Mouse (Mus musculus) forebrain, postnatal 0 days (tissue): Measurements from ENCODE around the gene Timm13. TPM values are rescaled to one million over a fixed set of nuclear protein-coding genes. Genes with fewer than 3 reads are reported as not detected.

Experiments used
- ATAC-seq: fragments of 200-750 bp; cut with Nextera tagmentation; 2 replicates; pipeline ENCODE4 v1.8.0; 2017; ENCODE audit warnings: mild to moderate bottlenecking, moderate library complexity
- DNase-seq: peaks from one replicate; pipeline ENCODE4 v3.0.0-alpha.2; 2015
- H3K27ac ChIP-seq: fragments of 300-500 bp; sonication (generic); 2 replicates; pipeline ENCODE4 v1.5.1; 2014; ENCODE audit warnings: low read depth, mild to moderate bottlenecking, antibody characterized with exemption, low read length, moderate library complexity, mixed read lengths
- H3K27me3 ChIP-seq: fragments of 300-500 bp; sonication (generic); 2 replicates; pipeline ENCODE4 v1.6.1; 2014; ENCODE audit warnings: mild to moderate bottlenecking, low read length, mixed read lengths; ENCODE audit not compliant: insufficient read depth
- H3K36me3 ChIP-seq: fragments of 300-500 bp; sonication (generic); 2 replicates; pipeline ENCODE4 v1.6.1; 2014; ENCODE audit warnings: mild to moderate bottlenecking, moderate library complexity; ENCODE audit not compliant: insufficient read depth
- H3K4me1 ChIP-seq: fragments of 300-500 bp; sonication (generic); 2 replicates; pipeline ENCODE4 v1.6.1; 2014; ENCODE audit warnings: antibody characterized with exemption; ENCODE audit not compliant: insufficient read depth
- H3K4me2 ChIP-seq: fragments of 300-500 bp; sonication (generic); 2 replicates; pipeline ENCODE4 v1.6.1; 2014; ENCODE audit warnings: low read depth, mild to moderate bottlenecking, moderate library complexity
- H3K4me3 ChIP-seq: fragments of 300-500 bp; sonication (generic); 2 replicates; pipeline ENCODE4 v1.5.1; 2014; ENCODE audit warnings: low read depth, low read length, mixed read lengths
- H3K9ac ChIP-seq: fragments of 300-500 bp; sonication (generic); 2 replicates; pipeline ENCODE4 v1.6.1; 2014; ENCODE audit warnings: mild to moderate bottlenecking
- H3K9me3 ChIP-seq: fragments of 300-500 bp; sonication (generic); 2 replicates; pipeline ENCODE4 v1.6.1; 2016; ENCODE audit warnings: low read length
- CTCF ChIP-seq: sonication (generic); IDR thresholded peaks from 2 replicates; pipeline ENCODE4 v1.5.1; 2016; ENCODE audit warnings: antibody characterized with exemption, control low read depth, low read depth
- WGBS: fragments of 180-500 bp; shearing (Covaris S2); extraction: QIAGEN DNeasy Blood & Tissue Kit; methylation state at CpG from one replicate; pipeline ENCODE4 v1.1.7; 2014; 5-methylcytosine and 5-hydroxymethylcytosine counted together
- polyA plus RNA-seq: library from polyadenylated mRNA; unstranded; fragments of >200 nt; fragmentation: Nextera tagmentation; extraction: Ambion mirVana; gene quantifications from 2 replicates; pipeline ENCODE4 v1.2.1, GENCODE M21; 2015
- total RNA-seq: library from RNA; depleted of rRNA; stranded (reverse); fragments of >200 nt; gene quantifications from 2 replicates; pipeline ENCODE4 v1.2.3, GENCODE M21; 2014

Gene Timm13
- total and polyA plus RNA-seq, 2 experiments from 2014 or later: 214 to 381 TPM

DNA sequence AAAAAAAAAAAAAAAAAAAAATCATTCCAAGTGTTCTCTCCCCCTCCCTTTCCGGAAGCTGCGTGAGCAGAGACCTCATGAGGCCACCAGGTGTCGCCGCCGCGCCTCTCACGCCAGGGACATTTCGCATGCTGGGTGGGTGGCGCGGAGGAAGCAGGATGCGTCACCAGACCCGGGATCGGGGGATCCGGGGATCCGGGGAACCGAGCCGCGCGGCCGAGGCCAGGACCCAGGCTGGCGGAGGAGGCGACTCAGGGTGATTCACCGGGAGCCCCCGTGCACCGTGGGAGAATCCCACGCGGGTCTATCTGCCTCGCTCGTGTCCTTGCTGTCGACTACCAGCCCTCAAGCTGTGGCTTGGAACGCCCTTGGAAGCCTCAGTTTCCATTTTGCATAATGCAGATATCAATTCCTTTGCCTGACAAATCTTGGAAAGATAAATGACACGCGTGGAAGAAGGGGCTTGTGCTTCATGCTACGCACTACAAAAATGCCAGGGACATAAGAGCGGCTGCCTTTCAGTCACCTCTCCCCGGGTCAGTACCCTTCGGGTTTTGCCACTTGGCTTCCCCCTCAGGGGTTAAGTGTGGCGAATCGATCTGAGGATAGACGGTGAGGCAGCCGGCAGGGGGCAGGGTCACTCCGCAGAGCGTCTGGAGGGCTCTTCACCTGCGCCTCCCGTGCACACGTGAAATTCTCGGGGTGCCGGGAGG is 28.0 kb upstream of the Timm13 start:
- DNase-seq: peak; percentile 95
- TF ChIP-seq CTCF: peak; percentile 94
- peaks cover 9% of the 10 kb centered on the region for H3K4me1 ChIP-seq
- H3K27ac ChIP-seq: peak overlapping the region; percentile 16
- H3K9me3 ChIP-seq: no peaks in the 10 kb centered on the region
- peak overlapping the region; percentile 42 for H3K4me3 ChIP-seq
- 3% methylated on average over 48 of the region's 48 CpGs for WGBS
- H3K27me3 ChIP-seq: peaks cover 37% of the 10 kb centered on the region
- H3K4me2 ChIP-seq: peak overlapping the region; percentile 77
- ATAC-seq: peak; percentile 66
- peak overlapping the region; percentile 49 for H3K9ac ChIP-seq
- H3K36me3 ChIP-seq: no peaks in the 10 kb centered on the region

DNA sequence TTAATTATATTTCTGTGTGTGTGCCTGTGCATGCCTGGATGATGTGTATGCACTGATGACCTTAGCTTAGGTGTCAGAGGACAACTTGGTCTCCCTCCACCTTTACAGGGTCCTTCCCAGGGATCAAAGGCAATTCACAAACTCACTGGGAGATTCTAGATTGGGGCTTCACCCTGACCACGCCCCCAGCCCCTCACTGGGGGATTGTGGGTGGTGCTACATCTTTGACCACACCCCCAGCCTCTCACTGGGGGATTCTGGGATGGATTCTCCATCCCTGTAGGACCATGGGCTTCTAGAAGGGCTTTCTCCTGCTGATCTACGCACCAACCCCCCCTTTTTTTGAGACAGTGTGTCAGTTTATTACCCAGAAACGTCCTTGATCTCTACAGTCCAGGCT is 24.7 kb upstream of the Timm13 start:
- WGBS: 48% methylated on average over 3 of the region's 3 CpGs
- no peak for DNase-seq
- H3K9ac ChIP-seq: no peak overlapping the region
- H3K4me3 ChIP-seq: no peak overlapping the region
- no peaks in the 10 kb centered on the region for H3K36me3 ChIP-seq
- no peak for TF ChIP-seq CTCF
- H3K9me3 ChIP-seq: no peaks in the 10 kb centered on the region
- 0 out of 2 replicates have a peak, but pooled peaks cover 4% of the 10 kb centered on the region for H3K27me3 ChIP-seq
- peaks cover 4% of the 10 kb centered on the region for H3K4me1 ChIP-seq
- ATAC-seq: no peak
- H3K4me2 ChIP-seq: no peak overlapping the region
- H3K27ac ChIP-seq: no peak overlapping the region

- 4% methylated on average over 16 of the region's 16 CpGs for WGBS
- TF ChIP-seq CTCF: no peak
- Histone ChIP-seq H3K4me3 (0 out of 2 replicates have a peak overlapping the region, but pooled peaks have one; percentile 0), H3K36me3 (no peaks in the 10 kb centered on the region), H3K9me3 (no peaks in the 10 kb centered on the region), H3K4me1 (no peaks in the 10 kb centered on the region), H3K9ac (no peak overlapping the region), H3K27ac (no peak overlapping the region), H3K4me2 (peak overlapping the region; percentile 31), H3K27me3 (no peaks in the 10 kb centered on the region)
- no peak for ATAC-seq
- no peak for DNase-seq
Observed at GRCm38 (mm10) chr10:80921923-80922322, 21.2 kb upstream of the Timm13 start.

DNA sequence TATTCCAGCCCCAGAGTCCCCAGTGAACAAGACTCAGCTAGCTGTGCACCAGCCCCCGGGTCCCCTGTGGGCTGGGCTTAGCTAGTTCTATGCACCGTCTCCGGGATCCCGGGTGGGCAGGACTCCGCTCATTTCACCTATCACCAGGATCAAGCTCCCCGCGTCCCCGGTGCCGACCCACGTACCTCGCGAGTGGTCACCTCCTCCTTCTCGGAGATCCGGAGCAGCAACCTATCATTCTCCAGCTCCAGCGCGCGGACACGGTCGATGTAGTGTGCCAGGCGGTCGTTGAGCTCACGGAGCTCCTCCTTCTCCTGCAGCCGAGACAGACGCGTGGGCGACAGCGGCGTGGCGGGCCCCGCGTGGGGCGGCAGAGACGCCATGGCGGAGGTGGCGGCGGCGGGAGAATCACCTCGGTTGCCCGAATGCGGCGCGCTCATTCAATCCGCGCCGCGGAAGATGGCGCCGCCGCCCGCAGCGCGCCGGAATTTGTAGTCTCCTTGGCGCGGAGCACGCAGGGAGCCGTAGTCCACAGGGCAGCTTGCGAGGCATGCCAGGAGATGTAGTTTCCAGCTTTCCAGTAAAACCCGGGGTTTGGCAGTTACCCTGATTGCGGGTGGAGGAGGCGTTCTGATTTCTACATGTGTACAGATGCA is 17.1 kb upstream of the Timm13 start, which contains the start of gene Lmnb2:
TSS of gene Lmnb2 (minus strand) at position 467 of the 656 bp plus-strand sequence.
- Histone ChIP-seq H3K9me3 (no peaks in the 10 kb centered on the region), H3K4me1 (0 out of 2 replicates have a peak, but pooled peaks cover 6% of the 10 kb centered on the region), H3K27me3 (no peaks in the 10 kb centered on the region), H3K4me2 (peak within 1 kb of the TSS; percentile 88), H3K27ac (peak within 1 kb of the TSS; percentile 51), H3K4me3 (peak within 1 kb of the TSS; percentile 57), H3K9ac (peak within 1 kb of the TSS; percentile 66), H3K36me3 (peaks cover 7% of the 10 kb centered on the region; the same call in 1 of the 2 replicates)
- DNase-seq: peak; percentile 93
- peak; percentile 94 for ATAC-seq
- 3% methylated on average over 58 of the region's 61 CpGs for WGBS
- TF ChIP-seq CTCF: peak; percentile 41

- H3K36me3 ChIP-seq: peaks cover 11% of the 10 kb centered on the region; the same call in 1 of the 2 replicates
- H3K4me1 ChIP-seq: 0 out of 2 replicates have a peak, but pooled peaks cover 6% of the 10 kb centered on the region
- 2% methylated on average over 15 of the region's 15 CpGs for WGBS
- DNase-seq (peak; percentile 50), ATAC-seq (peak; percentile 49)
- H3K4me2 ChIP-seq: peak overlapping the region; percentile 88
- no peaks in the 10 kb centered on the region for H3K27me3 ChIP-seq
- no peak for TF ChIP-seq CTCF
- peak overlapping the region; percentile 57 for H3K4me3 ChIP-seq
- no peaks in the 10 kb centered on the region for H3K9me3 ChIP-seq
- H3K9ac ChIP-seq: peak overlapping the region; percentile 66
- peak overlapping the region; percentile 51 for H3K27ac ChIP-seq
Observed at GRCm38 (mm10) chr10:80917336-80917778, 16.6 kb upstream of the Timm13 start.

DNA sequence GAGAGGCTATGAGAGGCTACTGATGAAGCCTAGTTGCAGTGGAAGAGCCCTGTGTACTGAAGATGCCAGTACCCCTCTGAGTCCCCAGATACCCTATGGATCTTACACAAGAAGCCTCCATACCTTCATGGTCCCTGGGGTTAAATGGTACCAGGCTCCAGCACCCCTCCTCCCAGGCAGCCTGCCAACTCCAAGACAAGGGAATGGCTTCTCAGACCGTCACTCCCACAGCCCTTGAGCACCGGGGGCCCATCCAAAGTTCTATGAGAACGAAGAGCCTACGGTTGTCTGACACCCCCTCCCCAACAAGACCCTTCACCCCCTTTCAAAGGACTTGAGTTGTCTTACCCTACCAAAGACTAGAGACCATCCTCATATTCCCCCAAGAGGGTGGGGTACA is 15.0 kb upstream of the Timm13 start:
- Histone ChIP-seq H3K27ac (no peak overlapping the region), H3K27me3 (no peaks in the 10 kb centered on the region), H3K9me3 (no peaks in the 10 kb centered on the region), H3K4me2 (no peak overlapping the region), H3K36me3 (peaks cover 21% of the 10 kb centered on the region), H3K9ac (no peak overlapping the region), H3K4me3 (no peak overlapping the region), H3K4me1 (0 out of 2 replicates have a peak, but pooled peaks cover 6% of the 10 kb centered on the region)
- no peak for DNase-seq
- TF ChIP-seq CTCF: no peak
- 73% methylated on average over 4 of the region's 4 CpGs for WGBS
- ATAC-seq: no peak

- 84% methylated on average over 2 of the region's 2 CpGs for WGBS
- H3K27me3 ChIP-seq: no peaks in the 10 kb centered on the region
- ATAC-seq (no peak), DNase-seq (no peak)
- H3K4me2 ChIP-seq: no peak overlapping the region
- 0 out of 2 replicates have a peak, but pooled peaks cover 6% of the 10 kb centered on the region for H3K4me1 ChIP-seq
- H3K9ac ChIP-seq: no peak overlapping the region
- TF ChIP-seq CTCF: no peak
- peaks cover 24% of the 10 kb centered on the region for H3K36me3 ChIP-seq
- H3K4me3 ChIP-seq: no peak overlapping the region
- no peaks in the 10 kb centered on the region for H3K9me3 ChIP-seq
- no peak overlapping the region for H3K27ac ChIP-seq
Observed at GRCm38 (mm10) chr10:80915260-80915659, 14.5 kb upstream of the Timm13 start.
